Mouse (Mus musculus) lung, postnatal 0 days (tissue): Measurements from ENCODE around the gene Gm47959. TPM values are rescaled to one million over a fixed set of nuclear protein-coding genes. Genes with fewer than 3 reads are reported as not detected.
A peak's percentile ranks its signal among the peaks of the same experiment; 100 is the strongest.

Experiments
- ATAC-seq: fragments of 200-750 bp; cut with Nextera tagmentation; 2 replicates; pipeline ENCODE4 v1.8.0; 2017; ENCODE audit warnings: moderate library complexity
- DNase-seq: peaks from one replicate; pipeline ENCODE4 v3.0.0-alpha.2; 2016; ENCODE audit warnings: low spot score
- H3K27ac ChIP-seq: fragments of 300-500 bp; sonication (generic); 2 replicates; pipeline ENCODE4 v1.5.1; 2014; ENCODE audit warnings: antibody characterized with exemption, mild to moderate bottlenecking, low read length, mixed read lengths
- H3K27me3 ChIP-seq: fragments of 300-500 bp; sonication (generic); replicated peaks from 2 replicates; pipeline ENCODE4 v1.6.1; 2014; ENCODE audit warnings: low read length, mixed read lengths; ENCODE audit not compliant: insufficient read depth
- H3K36me3 ChIP-seq: fragments of 300-500 bp; sonication (generic); 2 replicates; pipeline ENCODE4 v1.6.1; 2014; ENCODE audit warnings: low read length, mixed read lengths; ENCODE audit not compliant: insufficient read depth
- H3K4me1 ChIP-seq: fragments of 300-500 bp; sonication (generic); 2 replicates; pipeline ENCODE4 v1.6.1; 2014; ENCODE audit warnings: antibody characterized with exemption, low read depth, low read length, mixed read lengths; ENCODE audit not compliant: insufficient read depth
- H3K4me2 ChIP-seq: fragments of 300-500 bp; sonication (generic); replicated peaks from 2 replicates; pipeline ENCODE4 v1.6.1; 2014; ENCODE audit warnings: low read depth, mild to moderate bottlenecking, low read length, moderate library complexity, mixed read lengths
- H3K4me3 ChIP-seq: fragments of 300-500 bp; sonication (generic); 2 replicates; pipeline ENCODE4 v1.5.1; 2014; ENCODE audit warnings: low read depth, low read length
- H3K9ac ChIP-seq: fragments of 300-500 bp; sonication (generic); replicated peaks from 2 replicates; pipeline ENCODE4 v1.6.1; 2014; ENCODE audit warnings: low read depth, mild to moderate bottlenecking
- H3K9me3 ChIP-seq: fragments of 300-500 bp; sonication (generic); 2 replicates; pipeline ENCODE4 v1.6.1; 2016; ENCODE audit warnings: low read length, mixed read lengths
- CTCF ChIP-seq: IDR thresholded peaks from 2 replicates; pipeline ENCODE4 v1.5.1; 2016; ENCODE audit warnings: antibody characterized with exemption, mild to moderate bottlenecking
- EP300 ChIP-seq: IDR thresholded peaks from 2 replicates; pipeline ENCODE4 v1.6.1; 2016; ENCODE audit warnings: antibody characterized with exemption, mild to moderate bottlenecking, control low read depth
- WGBS: fragments of 180-500 bp; shearing (Covaris S2); extraction: QIAGEN DNeasy Blood & Tissue Kit; methylation state at CpG from one replicate; pipeline ENCODE4 v1.1.7; 2014; 5-methylcytosine and 5-hydroxymethylcytosine counted together
- polyA plus RNA-seq: library from polyadenylated mRNA; unstranded; fragments of >200 nt; fragmentation: Nextera tagmentation; extraction: Ambion mirVana; gene quantifications from 2 replicates; pipeline ENCODE4 v1.2.1, GENCODE M21; 2015

Gene Gm47959
- polyA plus RNA-seq, 1 experiment from 2014 or later = not detected

DNA sequence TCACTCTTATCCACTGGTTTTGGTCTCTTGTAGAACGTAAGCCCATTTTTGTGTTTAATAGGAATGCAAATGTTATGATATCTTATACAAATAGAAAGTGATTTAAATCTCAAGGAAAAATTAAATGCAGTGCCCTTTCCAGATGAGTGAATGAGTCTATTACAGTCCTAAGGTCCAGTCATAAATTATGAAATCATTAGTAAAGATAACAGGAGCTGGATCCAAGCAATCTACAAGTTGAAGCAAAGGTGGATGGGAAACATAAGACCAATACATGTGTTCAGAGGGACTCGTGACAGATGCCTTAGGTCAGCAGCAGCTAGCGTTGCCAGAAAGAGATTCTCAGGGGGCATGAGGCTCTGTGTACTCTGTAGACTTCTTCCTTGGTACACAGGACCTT is 8.8 kb upstream of the Gm47959 start:
- TF ChIP-seq CTCF = no peak
- TF ChIP-seq EP300 = no peak
- 77% methylated on average over 3 of the region's 3 CpGs for WGBS
- DNase-seq = no peak
- Histone ChIP-seq H3K27me3 (no peaks in the 10 kb centered on the region), H3K36me3 (no peaks in the 10 kb centered on the region), H3K9me3 (no peaks in the 10 kb centered on the region), H3K4me3 (no peak overlapping the region), H3K9ac (no peak overlapping the region), H3K27ac (no peak overlapping the region), H3K4me2 (no peak overlapping the region), H3K4me1 (no peaks in the 10 kb centered on the region)
- ATAC-seq = no peak

DNA sequence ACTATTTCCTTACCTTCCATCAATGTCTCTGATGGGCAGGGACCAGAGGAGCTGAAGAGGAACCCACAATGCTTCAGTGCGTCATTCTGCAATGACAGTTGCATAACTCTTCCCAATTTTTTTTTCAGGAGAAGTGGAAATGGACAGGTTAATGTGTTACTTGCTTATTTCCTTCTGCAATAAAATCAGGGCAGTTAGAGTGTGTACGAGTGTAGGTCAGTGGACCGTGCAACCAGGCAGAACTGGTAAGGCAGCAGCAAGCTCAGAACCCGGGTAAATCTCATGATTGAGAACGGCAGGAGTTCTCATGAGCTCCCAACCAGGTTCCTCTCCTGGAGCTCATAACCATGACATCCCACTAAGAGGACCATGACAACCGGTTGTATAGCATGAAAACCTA is 8.3 kb upstream of the Gm47959 start:
- no peak overlapping the region for H3K27ac ChIP-seq
- no peaks in the 10 kb centered on the region for H3K36me3 ChIP-seq
- H3K4me3 ChIP-seq = no peak overlapping the region
- DNase-seq = no peak
- TF ChIP-seq EP300 = no peak
- no peak for TF ChIP-seq CTCF
- 88% methylated on average over 6 of the region's 6 CpGs for WGBS
- no peaks in the 10 kb centered on the region for H3K4me1 ChIP-seq
- ATAC-seq = no peak
- no peak overlapping the region for H3K9ac ChIP-seq
- H3K27me3 ChIP-seq = no peaks in the 10 kb centered on the region
- H3K9me3 ChIP-seq = no peaks in the 10 kb centered on the region
- no peak overlapping the region for H3K4me2 ChIP-seq

DNA sequence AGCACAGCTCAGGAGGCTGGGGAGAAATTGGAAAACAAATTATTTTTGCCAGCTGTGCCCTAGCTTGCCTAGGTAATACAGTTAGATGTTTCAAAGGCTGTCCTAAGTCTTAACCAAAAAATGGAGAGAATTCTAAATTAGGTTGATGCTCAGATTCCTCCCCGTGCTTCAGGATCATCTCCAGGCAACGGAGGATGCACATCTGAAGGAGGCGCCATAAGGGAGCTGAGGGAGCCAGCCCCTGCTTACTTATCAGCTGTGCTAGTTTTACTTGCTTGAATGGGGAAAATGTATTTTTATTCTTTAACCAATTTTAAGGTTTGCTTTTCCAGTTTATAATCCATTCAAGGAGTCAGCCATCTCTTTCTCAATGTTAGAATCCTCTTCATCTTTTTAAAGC is 6.4 kb upstream of the Gm47959 start:
- 79% methylated on average over 3 of the region's 3 CpGs for WGBS
- H3K36me3 ChIP-seq = no peaks in the 10 kb centered on the region

DNA sequence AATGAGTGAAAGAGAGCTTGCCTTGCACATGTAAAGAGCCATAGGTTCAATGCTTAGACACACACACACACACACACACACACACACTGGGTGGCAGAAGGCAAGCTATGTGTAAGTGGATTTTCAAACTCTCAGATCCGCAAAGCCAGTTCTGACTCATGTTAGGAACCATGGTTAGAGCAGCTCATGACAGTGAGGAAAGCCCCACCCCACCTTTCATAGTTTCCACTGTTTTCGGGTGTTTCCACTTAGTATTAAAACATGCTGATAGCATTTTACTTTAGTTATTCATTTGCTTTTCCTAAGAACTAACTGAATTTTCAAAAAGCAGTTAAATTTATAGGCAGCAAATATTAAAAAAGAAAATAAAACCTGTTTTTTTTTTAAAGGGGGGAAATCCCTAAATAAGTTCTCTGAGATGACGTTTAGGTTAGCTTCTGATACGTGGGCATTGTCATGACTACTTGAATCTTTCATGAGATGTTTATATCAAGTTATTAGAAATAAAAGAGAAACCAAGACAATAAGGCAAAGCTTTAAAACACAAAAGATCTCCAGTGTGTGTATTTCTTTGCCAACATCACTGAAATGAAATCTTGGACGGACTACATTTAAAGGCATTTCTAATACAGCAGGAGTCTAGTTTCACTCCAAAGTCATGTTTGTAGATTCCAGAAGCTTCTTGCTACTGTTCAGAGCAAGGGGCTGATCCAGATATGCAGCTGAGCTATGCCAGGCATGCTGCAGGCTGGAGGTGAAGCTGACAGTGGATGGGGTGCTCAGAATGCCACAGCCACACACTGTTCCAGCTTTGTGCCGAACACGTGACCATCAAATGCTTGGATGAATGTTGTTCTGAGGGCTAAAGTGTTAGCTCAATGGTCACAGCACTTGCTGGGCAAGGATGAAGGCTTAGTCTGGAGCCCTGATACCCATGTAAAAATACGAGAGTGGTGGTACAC is 6.2 kb downstream of the Gm47959 start:
- Histone ChIP-seq H3K27me3 (no peaks in the 10 kb centered on the region), H3K36me3 (no peaks in the 10 kb centered on the region), H3K4me1 (no peaks in the 10 kb centered on the region), H3K4me2 (no peak overlapping the region), H3K4me3 (no peak overlapping the region), H3K9me3 (0 out of 2 replicates have a peak, but pooled peaks cover 2% of the 10 kb centered on the region), H3K27ac (no peak overlapping the region), H3K9ac (no peak overlapping the region)
- peak; percentile 14 for DNase-seq
- ATAC-seq = peak; percentile 73
- WGBS = 58% methylated on average over 8 of the region's 8 CpGs
- TF ChIP-seq EP300 = no peak

More for the DNA sequence above, 6.4 kb upstream of the Gm47959 start:
- no peak overlapping the region for H3K9ac ChIP-seq
- no peak overlapping the region for H3K27ac ChIP-seq
- H3K9me3 ChIP-seq = no peaks in the 10 kb centered on the region
- ATAC-seq = no peak
- DNase-seq = no peak
- no peak overlapping the region for H3K4me3 ChIP-seq
- H3K4me1 ChIP-seq = no peaks in the 10 kb centered on the region
- H3K4me2 ChIP-seq = no peak overlapping the region
- no peaks in the 10 kb centered on the region for H3K27me3 ChIP-seq
- TF ChIP-seq CTCF = no peak
- TF ChIP-seq EP300 = no peak

DNA sequence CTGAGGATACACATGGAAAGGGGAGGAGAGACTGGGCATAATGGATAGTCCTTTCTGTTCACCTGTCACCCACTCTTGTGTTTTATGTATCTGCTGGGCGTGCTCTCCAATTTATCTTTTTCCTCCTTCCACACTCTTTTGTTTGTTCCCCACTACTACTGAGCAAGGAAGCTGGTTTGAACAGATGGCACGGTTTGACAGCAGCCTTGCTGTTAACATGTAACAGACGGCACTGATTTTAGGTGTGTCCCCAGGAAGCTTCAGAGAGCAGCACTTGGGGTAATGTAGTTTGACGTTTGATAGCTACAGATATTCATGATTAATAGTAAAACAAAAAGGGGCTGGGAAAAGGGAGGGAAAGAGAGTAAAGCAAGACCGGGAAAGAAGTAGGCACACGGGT is 7.1 kb downstream of the Gm47959 start:
- Histone ChIP-seq H3K4me1 (no peaks in the 10 kb centered on the region), H3K4me3 (no peak overlapping the region), H3K4me2 (no peak overlapping the region), H3K27ac (no peak overlapping the region), H3K27me3 (no peaks in the 10 kb centered on the region), H3K36me3 (no peaks in the 10 kb centered on the region), H3K9ac (no peak overlapping the region), H3K9me3 (0 out of 2 replicates have a peak, but pooled peaks cover 2% of the 10 kb centered on the region)
- 55% methylated on average over 6 of the region's 6 CpGs for WGBS
- no peak for ATAC-seq
- TF ChIP-seq EP300 = no peak
- no peak for TF ChIP-seq CTCF
- no peak for DNase-seq

DNA sequence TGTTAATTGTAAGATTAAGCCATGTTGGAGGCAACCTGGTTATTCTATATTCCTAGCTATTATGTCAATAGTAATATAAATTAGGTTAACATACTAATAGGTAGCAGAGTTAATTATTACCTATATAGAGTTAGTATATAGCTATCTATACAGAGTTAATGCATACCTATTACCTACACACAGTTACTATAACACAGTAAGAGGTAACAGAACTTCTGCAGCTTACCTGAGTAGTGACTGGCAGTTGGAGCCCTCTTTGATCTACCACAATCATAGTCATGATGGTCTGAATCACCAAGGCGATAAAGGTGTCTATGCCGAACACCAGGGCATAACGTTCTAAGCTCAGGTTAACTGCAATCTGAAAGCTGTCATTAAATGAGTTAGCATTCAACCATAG is 14.1 kb downstream of the Gm47959 start:
- H3K4me1 ChIP-seq = no peaks in the 10 kb centered on the region
- no peak for DNase-seq
- WGBS = 91% methylated on average over 3 of the region's 3 CpGs

More for the DNA sequence above, 14.1 kb downstream of the Gm47959 start:
- no peak for TF ChIP-seq EP300
- TF ChIP-seq CTCF = no peak
- H3K9ac ChIP-seq = no peak overlapping the region
- H3K27me3 ChIP-seq = no peaks in the 10 kb centered on the region
- H3K36me3 ChIP-seq = no peaks in the 10 kb centered on the region
- no peak overlapping the region for H3K27ac ChIP-seq
- 0 out of 2 replicates have a peak, but pooled peaks cover 2% of the 10 kb centered on the region for H3K9me3 ChIP-seq
- H3K4me2 ChIP-seq = no peak overlapping the region
- ATAC-seq = no peak
- H3K4me3 ChIP-seq = no peak overlapping the region
